Mouse (Mus musculus) heart, embryonic 11.5 days (tissue): Measurements from ENCODE around the gene Siglec1. TPM values are rescaled to one million over a fixed set of nuclear protein-coding genes. Genes with fewer than 3 reads are reported as not detected.
"Not testable (repeated sequence)": the region's sequence is repeated elsewhere in the genome, so short reads cannot be mapped to it uniquely, and the experiment has no call there.

ENCODE experiments used
- ATAC-seq: fragments of 200-750 bp; cut with Nextera tagmentation; replicated peaks from 2 replicates; pipeline ENCODE4 v1.8.0; 2017; ENCODE audit warnings: moderate library complexity; ENCODE audit not compliant: insufficient number of reproducible peaks, low FRiP score, low TSS enrichment
- H3K27ac ChIP-seq: fragments of 300-500 bp; sonication (generic); 2 replicates; pipeline ENCODE4 v1.5.1; 2014; ENCODE audit warnings: mild to moderate bottlenecking, low read depth, low read length
- H3K27me3 ChIP-seq: fragments of 300-500 bp; sonication (generic); 2 replicates; pipeline ENCODE4 v1.6.1; 2014; ENCODE audit warnings: mild to moderate bottlenecking, low read length, mixed read lengths; ENCODE audit not compliant: control insufficient read depth, insufficient read depth
- H3K36me3 ChIP-seq: fragments of 300-500 bp; sonication (generic); 2 replicates; pipeline ENCODE4 v1.6.1; 2014; ENCODE audit warnings: mild to moderate bottlenecking, low read length, moderate library complexity, mixed read lengths; ENCODE audit not compliant: control insufficient read depth, insufficient read depth
- H3K4me1 ChIP-seq: fragments of 300-500 bp; sonication (generic); 2 replicates; pipeline ENCODE4 v1.6.1; 2014; ENCODE audit warnings: low read length; ENCODE audit not compliant: control insufficient read depth, insufficient read depth
- H3K4me2 ChIP-seq: fragments of 300-500 bp; sonication (generic); 2 replicates; pipeline ENCODE4 v1.6.1; 2014; ENCODE audit warnings: mild to moderate bottlenecking, moderate library complexity
- H3K4me3 ChIP-seq: fragments of 300-500 bp; sonication (generic); 2 replicates; pipeline ENCODE4 v1.5.1; 2014; ENCODE audit warnings: low read depth, low read length
- H3K9ac ChIP-seq: fragments of 300-500 bp; sonication (generic); 2 replicates; pipeline ENCODE4 v1.6.1; 2014; ENCODE audit warnings: mild to moderate bottlenecking, low read depth, low read length, moderate library complexity
- H3K9me3 ChIP-seq: fragments of 300-500 bp; sonication (generic); replicated peaks from 2 replicates; pipeline ENCODE4 v1.6.1; 2016; ENCODE audit warnings: low read length; ENCODE audit not compliant: control insufficient read depth
- WGBS: fragments of 180-500 bp; shearing (Covaris S2); extraction: QIAGEN DNeasy Blood & Tissue Kit; methylation state at CpG from one replicate; pipeline ENCODE4 v1.1.7; 2014; ENCODE audit not compliant: insufficient replicate concordance; 5-methylcytosine and 5-hydroxymethylcytosine counted together
- polyA plus RNA-seq: library from polyadenylated mRNA; unstranded; fragments of >200 nt; fragmentation: Nextera tagmentation; extraction: Ambion mirVana; gene quantifications from 2 replicates; pipeline ENCODE4 v1.2.1, GENCODE M21; 2014

The Siglec1 gene
- polyA plus RNA-seq, 1 experiment from 2014 or later, result 0.16 TPM

DNA sequence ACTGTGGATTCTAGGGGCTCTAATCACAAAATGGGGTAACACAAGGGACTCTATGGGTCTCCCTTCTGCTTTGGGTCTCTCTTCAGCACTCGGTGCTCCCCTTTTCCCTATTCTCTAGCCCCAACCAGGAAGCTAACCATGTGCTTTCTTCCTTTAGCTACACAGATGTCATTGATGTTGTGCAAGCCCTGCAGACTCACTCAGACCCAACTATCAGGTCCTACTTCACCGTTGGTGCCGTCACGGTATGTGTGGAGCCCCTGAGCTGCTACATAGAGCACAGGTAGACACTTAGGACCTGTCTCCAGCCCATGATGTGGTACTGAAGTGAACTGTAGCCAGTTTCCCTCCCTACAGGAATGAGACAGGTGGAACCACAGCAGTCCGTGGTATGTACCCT is 19.4 kb upstream of the Siglec1 start:
- no peak overlapping the region for H3K27ac ChIP-seq
- H3K4me1 ChIP-seq, result 0 out of 2 replicates have a peak, but pooled peaks cover 3% of the 10 kb centered on the region
- ATAC-seq, result no peak
- 84% methylated on average over 5 of the region's 5 CpGs for WGBS
- H3K9me3 ChIP-seq, result no peaks in the 10 kb centered on the region
- no peak overlapping the region for H3K4me2 ChIP-seq
- H3K4me3 ChIP-seq, result no peak overlapping the region
- no peaks in the 10 kb centered on the region for H3K27me3 ChIP-seq
- no peak overlapping the region for H3K9ac ChIP-seq
- no peaks in the 10 kb centered on the region for H3K36me3 ChIP-seq

DNA sequence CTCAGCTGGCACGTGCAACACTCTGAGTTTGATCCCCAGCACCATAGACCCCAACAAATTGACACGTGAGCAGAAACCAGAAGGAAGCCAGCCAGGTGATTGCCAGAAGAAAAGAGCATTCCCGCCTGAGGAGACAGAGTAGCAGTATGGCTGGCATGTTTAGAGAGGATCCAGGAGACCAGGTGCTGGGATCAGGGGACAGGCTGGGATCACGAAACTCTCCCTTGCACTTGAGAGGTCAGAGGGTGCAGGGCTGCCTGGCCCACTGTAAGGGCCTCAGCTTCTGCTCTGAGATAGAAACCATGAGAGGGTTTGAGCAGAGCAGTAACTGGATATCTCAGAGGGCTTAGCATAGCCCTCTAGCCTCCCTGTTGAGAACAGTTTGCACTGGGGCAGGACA is 18.5 kb upstream of the Siglec1 start:
- not testable (repeated sequence) for H3K4me2 ChIP-seq, H3K27me3 ChIP-seq, H3K4me3 ChIP-seq, ATAC-seq, H3K4me1 ChIP-seq, H3K9ac ChIP-seq, H3K9me3 ChIP-seq, H3K27ac ChIP-seq, H3K36me3 ChIP-seq
- 71% methylated on average over 4 of the region's 4 CpGs for WGBS

DNA sequence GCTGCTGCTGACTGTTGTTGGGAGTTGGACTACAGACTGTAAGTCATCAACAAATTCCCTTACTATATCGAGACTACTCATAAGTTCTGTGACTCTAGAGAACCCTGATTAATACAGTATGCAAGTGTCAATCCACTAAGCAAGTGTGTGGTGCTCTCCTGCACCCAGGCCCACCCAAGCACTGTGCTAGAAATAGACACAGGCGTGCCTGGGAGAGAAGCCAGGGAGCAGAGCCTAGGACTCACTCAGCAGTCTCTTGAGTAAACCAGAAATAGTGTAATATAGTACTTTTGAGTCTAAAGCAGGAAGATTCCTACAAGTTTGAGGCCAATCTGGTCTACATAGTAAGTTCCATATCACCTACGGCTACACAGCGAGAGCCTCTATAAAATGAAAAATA is 17.5 kb upstream of the Siglec1 start:
- no peak overlapping the region for H3K9ac ChIP-seq
- H3K27ac ChIP-seq, result no peak overlapping the region
- H3K4me1 ChIP-seq, result 0 out of 2 replicates have a peak, but pooled peaks cover 3% of the 10 kb centered on the region
- H3K36me3 ChIP-seq, result no peaks in the 10 kb centered on the region
- 77% methylated on average over 4 of the region's 4 CpGs for WGBS
- no peak for ATAC-seq
- no peak overlapping the region for H3K4me3 ChIP-seq
- H3K4me2 ChIP-seq, result no peak overlapping the region
- H3K9me3 ChIP-seq, result no peaks in the 10 kb centered on the region
- no peaks in the 10 kb centered on the region for H3K27me3 ChIP-seq

DNA sequence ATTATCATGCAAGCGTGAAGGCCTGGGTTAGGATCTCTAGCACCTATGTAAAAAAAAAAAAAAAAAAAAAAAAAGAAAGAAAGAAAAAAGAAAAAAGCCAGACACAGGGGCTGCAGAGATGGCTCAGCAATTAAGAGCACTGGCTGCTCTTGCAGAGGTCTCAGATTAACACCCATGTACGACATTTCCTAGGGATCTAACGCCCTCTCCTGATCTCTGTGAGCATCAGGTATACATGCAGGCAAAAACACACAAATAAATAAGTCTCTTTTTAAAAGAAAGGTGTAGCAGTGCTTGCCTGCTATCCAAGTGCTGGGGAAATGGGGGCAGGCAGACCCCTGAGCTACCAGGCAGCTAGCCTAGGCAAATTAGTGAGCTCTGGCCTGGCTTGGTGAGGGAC is 15.0 kb upstream of the Siglec1 start:
- Histone ChIP-seq H3K4me1 (0 out of 2 replicates have a peak, but pooled peaks cover 4% of the 10 kb centered on the region), H3K9me3 (no peaks in the 10 kb centered on the region), H3K36me3 (no peaks in the 10 kb centered on the region), H3K27ac (no peak overlapping the region), H3K4me2 (no peak overlapping the region), H3K9ac (no peak overlapping the region), H3K4me3 (no peak overlapping the region), H3K27me3 (no peaks in the 10 kb centered on the region)
- WGBS, result 49% methylated on average over 3 of the region's 3 CpGs
- ATAC-seq, result no peak

DNA sequence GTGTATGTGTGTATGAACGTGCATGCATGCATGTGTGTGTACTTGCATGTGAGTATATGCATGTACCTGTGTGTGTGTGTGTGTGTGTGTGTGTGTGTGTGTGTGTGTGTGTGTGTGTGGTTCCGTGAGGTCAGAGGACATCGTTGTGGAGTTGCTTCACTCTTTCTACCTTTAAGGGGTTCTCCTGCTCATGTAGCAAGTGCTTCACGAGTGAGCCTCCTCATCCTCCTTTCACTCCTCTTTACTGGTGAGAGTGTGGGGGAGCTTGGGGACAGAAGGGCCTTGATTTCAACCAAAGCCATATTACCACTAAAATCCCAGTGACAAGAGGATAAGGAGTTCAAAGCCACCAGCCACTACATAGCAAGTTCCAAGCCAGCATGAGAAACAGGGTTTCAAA is 10.5 kb upstream of the Siglec1 start:
- ATAC-seq, result no peak
- Histone ChIP-seq H3K27ac (peak overlapping the region; percentile 64; the same call in 1 of the 2 replicates), H3K36me3 (no peaks in the 10 kb centered on the region), H3K9ac (peak overlapping the region; percentile 10; the same call in 1 of the 2 replicates), H3K4me1 (0 out of 2 replicates have a peak, but pooled peaks cover 4% of the 10 kb centered on the region), H3K4me3 (no peak overlapping the region), H3K27me3 (no peaks in the 10 kb centered on the region), H3K9me3 (no peaks in the 10 kb centered on the region), H3K4me2 (no peak overlapping the region)
- 88% methylated on average over 4 of the region's 4 CpGs for WGBS

DNA sequence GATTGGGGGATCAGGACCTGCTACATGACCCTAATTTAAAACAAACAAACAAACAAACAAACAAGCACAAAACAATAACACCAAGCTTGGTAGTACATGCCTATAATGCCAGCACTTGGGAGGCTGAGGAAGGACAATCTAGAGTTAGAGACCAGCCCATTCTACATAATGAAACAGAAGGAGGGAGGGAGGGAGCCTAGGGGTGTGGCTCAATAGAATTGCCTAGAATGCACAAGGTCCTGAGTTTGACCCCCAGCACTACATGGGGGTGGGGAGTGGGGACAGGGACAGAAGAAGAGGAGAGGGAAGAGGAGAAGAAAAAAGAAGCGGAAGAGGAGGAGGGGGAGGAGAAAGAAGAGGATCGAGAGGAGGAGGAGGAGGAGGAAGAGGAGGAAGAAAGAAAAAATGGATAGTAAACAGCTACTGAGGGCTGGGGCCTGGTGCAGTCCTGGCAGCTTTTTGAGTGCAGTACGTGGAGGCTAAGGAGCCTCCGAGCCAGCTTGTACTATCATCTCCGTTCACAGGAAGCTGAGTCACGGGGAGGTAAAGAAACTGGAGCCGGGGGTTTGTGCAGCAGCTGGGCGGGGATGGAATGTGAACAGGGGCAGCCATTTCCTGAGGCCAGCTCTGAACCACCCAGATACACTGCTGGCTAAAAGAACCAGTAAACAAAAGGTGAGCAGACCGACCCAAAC is 9.7 kb upstream of the Siglec1 start:
- 0 out of 2 replicates have a peak, but pooled peaks cover 4% of the 10 kb centered on the region for H3K4me1 ChIP-seq
- H3K27me3 ChIP-seq, result no peaks in the 10 kb centered on the region
- peak overlapping the region; percentile 29 for H3K4me2 ChIP-seq
- peak overlapping the region; percentile 64 for H3K27ac ChIP-seq
- no peak overlapping the region for H3K4me3 ChIP-seq
- H3K9ac ChIP-seq, result peak overlapping the region; percentile 65
- ATAC-seq, result peak; percentile 84
- H3K36me3 ChIP-seq, result no peaks in the 10 kb centered on the region
- H3K9me3 ChIP-seq, result no peaks in the 10 kb centered on the region
- WGBS, result 13% methylated on average over 9 of the region's 9 CpGs

- H3K27me3 ChIP-seq, result no peaks in the 10 kb centered on the region
- H3K4me1 ChIP-seq, result 0 out of 2 replicates have a peak, but pooled peaks cover 4% of the 10 kb centered on the region
- no peaks in the 10 kb centered on the region for H3K36me3 ChIP-seq
- H3K9me3 ChIP-seq, result no peaks in the 10 kb centered on the region
- no peak for ATAC-seq
- H3K9ac ChIP-seq, result no peak overlapping the region
- no peak overlapping the region for H3K4me3 ChIP-seq
- no peak overlapping the region for H3K4me2 ChIP-seq
- 4% methylated on average over 1 of the region's 1 CpGs for WGBS
- H3K27ac ChIP-seq, result no peak overlapping the region
Measured at GRCm38 (mm10) chr2:131094823-131095222, 8.3 kb upstream of the Siglec1 start.

DNA sequence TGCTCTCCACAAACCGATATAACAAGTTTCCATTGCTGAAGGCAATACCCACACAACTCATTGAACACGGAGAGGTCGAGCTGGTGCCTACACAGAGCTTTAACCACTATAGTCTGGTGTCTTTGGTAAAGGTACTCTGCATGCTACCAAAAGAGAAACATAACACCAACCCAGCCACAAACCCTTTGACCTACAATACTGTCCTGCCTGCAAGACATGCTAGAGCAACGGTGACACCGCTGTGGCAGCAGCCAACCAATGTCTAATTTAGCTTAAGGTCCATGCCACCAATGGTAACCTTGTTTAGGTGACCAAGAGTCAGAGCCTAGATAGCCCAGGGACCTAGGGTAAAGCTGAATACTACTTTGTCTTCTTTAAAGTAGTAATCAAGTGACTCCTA is 7.0 kb upstream of the Siglec1 start:
- 0 out of 2 replicates have a peak, but pooled peaks cover 4% of the 10 kb centered on the region for H3K4me1 ChIP-seq
- WGBS, result 85% methylated on average over 5 of the region's 5 CpGs
- no peak overlapping the region for H3K4me3 ChIP-seq
- no peak overlapping the region for H3K4me2 ChIP-seq
- no peak overlapping the region for H3K9ac ChIP-seq
- no peaks in the 10 kb centered on the region for H3K27me3 ChIP-seq
- H3K27ac ChIP-seq, result no peak overlapping the region
- H3K9me3 ChIP-seq, result no peaks in the 10 kb centered on the region
- H3K36me3 ChIP-seq, result no peaks in the 10 kb centered on the region
- ATAC-seq, result no peak

GRCm38 (mm10) chr2:131090852-131091251 is 4.3 kb upstream of the Siglec1 start:
- H3K9ac ChIP-seq, result no peak overlapping the region
- no peak overlapping the region for H3K4me3 ChIP-seq
- 43% methylated on average over 3 of the region's 3 CpGs for WGBS
- no peak overlapping the region for H3K27ac ChIP-seq
- H3K4me1 ChIP-seq, result no peaks in the 10 kb centered on the region
- no peaks in the 10 kb centered on the region for H3K27me3 ChIP-seq
- H3K36me3 ChIP-seq, result no peaks in the 10 kb centered on the region
- no peak overlapping the region for H3K4me2 ChIP-seq
- no peak for ATAC-seq
- H3K9me3 ChIP-seq, result no peaks in the 10 kb centered on the region
